In the genomic region with DNA sequence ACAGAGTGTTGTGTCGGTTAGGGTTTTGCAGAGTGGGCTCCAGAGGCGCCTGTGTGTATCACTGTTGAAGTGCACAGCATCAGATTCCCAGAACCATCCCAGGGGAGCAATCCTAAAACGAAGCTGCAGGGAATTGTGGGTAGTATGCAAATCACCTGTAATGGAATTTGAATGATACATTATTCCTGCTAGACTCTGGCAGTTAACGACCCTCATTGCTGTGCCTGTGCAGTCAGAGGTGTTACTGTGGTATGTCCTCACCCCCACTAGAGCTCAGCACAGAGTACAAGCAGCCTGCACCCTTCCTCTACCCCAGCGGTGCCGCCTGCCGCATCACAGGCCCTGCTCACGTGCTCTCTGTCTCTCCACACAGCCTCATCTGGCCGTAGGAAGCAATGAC, we compare ENCODE assay signal across 15 mouse cellular contexts. TPM values are rescaled to one million over a fixed set of nuclear protein-coding genes. Genes with fewer than 3 reads are reported as not detected.
A peak's percentile ranks its signal among the peaks of the same experiment; 100 is the strongest.
DNase-seq lines count a peak whose midpoint lies in the region; ATAC-seq and TF ChIP-seq lines count a peak whose summit lies in the region.
"Had no signal": no experiment of that assay in that cellular context is flagged by ENCODE, and none has a peak within 500 bp of the region (broad histone marks: within the 10 kb centered on the region; RNA-seq: fewer than 3 reads in every experiment).

No protein-coding gene starts in this region.

- H3K4me1 ChIP-seq in hindbrain, embryonic 15.5 days (replicated peaks), result peaks cover 25% of the 10 kb centered on the region
- H3K4me1 ChIP-seq in neural tube, embryonic 12.5 days, result peaks cover 28% of the 10 kb centered on the region
- H3K4me1 ChIP-seq: embryonic facial prominence, embryonic 15.5 days had no signal

- H3K9ac ChIP-seq in hindbrain, embryonic 15.5 days, result no peak overlapping the region
- H3K9ac ChIP-seq in neural tube, embryonic 12.5 days, result no peak overlapping the region
- H3K9ac ChIP-seq: embryonic facial prominence, embryonic 15.5 days; liver, postnatal 0 days had no signal

- ATAC-seq in hindbrain, embryonic 15.5 days (ENCODE audit: low FRiP score, low read depth), result peak; percentile 79
- peak; percentile 87 for ATAC-seq in neural tube, embryonic 12.5 days (ENCODE audit: low FRiP score, low read depth)
- ATAC-seq: liver, postnatal 0 days had no signal

- 0 out of 2 replicates have a peak overlapping the region, but pooled peaks have one; percentile 7 for H3K27ac ChIP-seq in layer of hippocampus, adult 2 months
- peak overlapping the region; percentile 76 for H3K27ac ChIP-seq in hindbrain, embryonic 15.5 days (replicated peaks)
- peak overlapping the region; percentile 33; the same call in 1 of the 2 replicates for H3K27ac ChIP-seq in neural tube, embryonic 12.5 days
- H3K27ac ChIP-seq: embryonic facial prominence, embryonic 15.5 days; left cerebral cortex, adult 2 months; macrophage had no signal

- H3K4me3 ChIP-seq in layer of hippocampus, adult 2 months, result no peak overlapping the region
- H3K4me3 ChIP-seq in hindbrain, embryonic 15.5 days, result no peak overlapping the region
- no peak overlapping the region for H3K4me3 ChIP-seq in neural tube, embryonic 12.5 days
- H3K4me3 ChIP-seq: embryonic facial prominence, embryonic 15.5 days; left cerebral cortex, adult 2 months; myocyte had no signal

- H3K9me3 ChIP-seq in hindbrain, embryonic 15.5 days, result no peaks in the 10 kb centered on the region
- no peaks in the 10 kb centered on the region for H3K9me3 ChIP-seq in neural tube, embryonic 12.5 days
- H3K9me3 ChIP-seq: embryonic facial prominence, embryonic 15.5 days had no signal

- 53% methylated on average over 9 of the region's 9 CpGs for WGBS in hindbrain, embryonic 15.5 days
- 69% methylated on average over 9 of the region's 9 CpGs for WGBS in neural tube, embryonic 12.5 days

- 0 out of 2 replicates have a peak, but pooled peaks have one; percentile 12 for TF ChIP-seq CTCF in layer of hippocampus, adult 2 months (conservative IDR thresholded peaks at IDR 0.05)
- TF ChIP-seq CTCF in brain, embryonic 14.5 days (IDR thresholded peaks at IDR 0.05; ENCODE audit: borderline replicate concordance, extremely low read depth, insufficient read depth, insufficient read length), result no peak

- peaks cover 7% of the 10 kb centered on the region for H3K36me3 ChIP-seq in hindbrain, embryonic 15.5 days
- peaks cover 32% of the 10 kb centered on the region for H3K36me3 ChIP-seq in neural tube, embryonic 12.5 days

- DNase-seq in layer of hippocampus, adult 2 months (ENCODE audit: low spot score in 2 of 2), result no peak
- no peak for DNase-seq in layer of hippocampus, postnatal 36 days
- DNase-seq in brain, embryonic 14.5 days (ENCODE audit: low read depth), result peak; percentile 70
- DNase-seq in gastrocnemius, adult 8-10 months (ENCODE audit: low spot score in 2 of 2), result no peak
- no peak for DNase-seq in natural killer cell, adult 2 months (ENCODE audit: low spot score in 2 of 2)
- no peak for DNase-seq in cerebellum, postnatal 4 days (ENCODE audit: low spot score in 2 of 2)
- DNase-seq: cerebellum, adult 2 months; kidney, adult 18-20 months; liver, postnatal 0 days had no signal

- TF ChIP-seq POLR2A in brain, embryonic 14.5 days (IDR thresholded peaks at IDR 0.05; ENCODE audit: borderline replicate concordance, extremely low read depth, insufficient read depth, insufficient read length, poor library complexity, severe bottlenecking), result no peak

- H3K27me3 ChIP-seq in hindbrain, embryonic 15.5 days, result no peaks in the 10 kb centered on the region
- H3K27me3 ChIP-seq in neural tube, embryonic 12.5 days (replicated peaks), result no peaks in the 10 kb centered on the region
- H3K27me3 ChIP-seq: embryonic facial prominence, embryonic 15.5 days had no signal

- H3K4me2 ChIP-seq in hindbrain, embryonic 15.5 days, result no peak overlapping the region
- H3K4me2 ChIP-seq in neural tube, embryonic 12.5 days (replicated peaks), result no peak overlapping the region
- H3K4me2 ChIP-seq: embryonic facial prominence, embryonic 15.5 days had no signal

RNA-seq across cellular contexts. Expression of a gene that starts 16.2 kb away (rescaled TPM):
- 10 to 100 TPM; 34.7 to 45.9 TPM for total RNA-seq in layer of hippocampus, adult 2 months (2021)
- total RNA-seq in layer of hippocampus, postnatal 36 days (2021), result 10 to 100 TPM; 33.3 to 38.4 TPM
- polyA plus RNA-seq in brain, embryonic 14.5 days (2012; rRNA removed), result 63.2 and 63.6 TPM in 2 replicates
- polyA plus RNA-seq in hindbrain, embryonic 15.5 days (2015; fragmentation: Nextera tagmentation; extraction: Ambion mirVana), result 102 and 109 TPM in 2 replicates
- polyA plus RNA-seq in neural tube, embryonic 12.5 days (2016; fragmentation: Nextera tagmentation; extraction: Ambion mirVana), result 95.6 and 99.4 TPM in 2 replicates
- 10 to 100 TPM; 26.4 to 32.0 (median 30.1) TPM for total RNA-seq in gastrocnemius, adult 8-10 months (2022)

RNA-seq across cellular contexts. Expression of a gene that starts 45.5 kb away (rescaled TPM):
- total RNA-seq in layer of hippocampus, adult 2 months (2021), result 100 to 1,000 TPM; 244 to 257 TPM
- 100 to 1,000 TPM; 246 to 257 TPM for total RNA-seq in layer of hippocampus, postnatal 36 days (2021)
- 17.8 and 27.9 TPM in 2 replicates for polyA plus RNA-seq in brain, embryonic 14.5 days (2012; rRNA removed)
- 16.8 and 20.1 TPM in 2 replicates for polyA plus RNA-seq in hindbrain, embryonic 15.5 days (2015; fragmentation: Nextera tagmentation; extraction: Ambion mirVana)
- polyA plus RNA-seq in neural tube, embryonic 12.5 days (2016; fragmentation: Nextera tagmentation; extraction: Ambion mirVana), result 10.4 and 11.8 TPM in 2 replicates
- total RNA-seq in gastrocnemius, adult 8-10 months (2022), result 1 to 10 TPM in 2 of 4 experiments, under 1 TPM in 2; 0.56 to 1.7 (median 1.2) TPM

Comparison
In these comparisons a context has a peak if more than half of its experiments do, and no peak if none do; other contexts are left out.
1. H3K27ac ChIP-seq: peak in every context shown above with its lines; median percentile 76 in hindbrain, embryonic 15.5 days; 33 in neural tube, embryonic 12.5 days; 7 in layer of hippocampus, adult 2 months.
2. RNA of a gene that starts 45.5 kb away (total RNA-seq): 246 to 257 TPM in layer of hippocampus, postnatal 36 days and 244 to 257 TPM in layer of hippocampus, adult 2 months; 0.56 to 1.7 TPM in gastrocnemius, adult 8-10 months; every median in the first group is over 10 times any median in the second.